Mouse (Mus musculus) megakaryocyte progenitor cell, adult 5-6 weeks (primary cell): ENCODE data around the gene Atp5l. TPM values are rescaled to one million over a fixed set of nuclear protein-coding genes. Genes with fewer than 3 reads are reported as not detected.

Experiments
- ATAC-seq: replicated peaks from 2 replicates; pipeline ENCODE4 v1.8.0; 2016; ENCODE audit warnings: mild to moderate bottlenecking, moderate TSS enrichment, inconsistent platforms; ENCODE audit not compliant: poor library complexity
- total RNA-seq, 2 experiments: library from RNA; stranded (forward) in 1 of 2; stranded (reverse) in 1 of 2; fragments of 157-497, 149-512 nt in 1 of 2; fragments of 200-1000 nt in 1 of 2; gene quantifications; 2 replicates each; pipeline versions ENCODE4 v1.2.3 to v1.2.4; 2015 to 2017

Gene Atp5l
- total RNA-seq, 2 experiments from 2014 or later, result 166 to 457 TPM

DNA sequence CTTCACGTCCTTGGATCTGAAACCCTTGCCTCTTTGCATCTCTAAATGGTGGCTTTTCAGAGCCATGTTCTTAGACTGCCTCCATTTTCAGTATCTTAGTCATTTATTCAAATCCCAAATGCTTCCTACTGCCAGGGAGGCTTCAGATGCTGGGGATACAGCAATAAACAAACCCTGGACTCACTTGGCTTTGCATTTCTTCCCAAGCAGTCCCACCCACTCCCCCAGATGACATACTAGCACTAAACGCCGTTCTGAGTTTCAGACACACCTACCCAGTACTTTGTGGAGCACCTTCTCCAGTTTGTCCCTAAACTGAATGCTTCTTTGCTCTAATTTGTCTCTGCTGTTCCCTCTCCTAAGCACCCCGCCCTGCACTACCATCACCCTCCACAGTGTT lies 23.5 kb downstream of the Atp5l start:
- ATAC-seq, result no peak

DNA sequence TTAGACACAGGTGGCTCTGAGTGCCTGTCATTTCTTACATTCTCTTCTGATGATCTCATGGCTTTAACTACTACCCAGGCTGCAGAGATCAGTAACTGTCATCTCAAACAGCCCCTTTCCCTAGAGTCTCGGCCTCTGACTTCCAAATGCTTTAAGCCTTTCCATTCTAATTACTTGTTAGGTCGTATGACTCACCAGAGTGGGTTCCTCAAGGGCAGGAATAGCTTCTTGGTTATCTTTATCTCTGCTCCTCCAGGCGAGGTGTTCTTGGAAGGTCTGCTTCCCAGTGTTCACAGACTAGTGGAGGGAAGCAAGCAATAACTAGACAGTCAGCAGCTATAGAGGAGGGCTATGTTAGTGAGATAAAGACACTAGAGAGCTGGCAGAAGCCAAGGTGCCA lies 27.9 kb downstream of the Atp5l start:
- ATAC-seq, result no peak

DNA sequence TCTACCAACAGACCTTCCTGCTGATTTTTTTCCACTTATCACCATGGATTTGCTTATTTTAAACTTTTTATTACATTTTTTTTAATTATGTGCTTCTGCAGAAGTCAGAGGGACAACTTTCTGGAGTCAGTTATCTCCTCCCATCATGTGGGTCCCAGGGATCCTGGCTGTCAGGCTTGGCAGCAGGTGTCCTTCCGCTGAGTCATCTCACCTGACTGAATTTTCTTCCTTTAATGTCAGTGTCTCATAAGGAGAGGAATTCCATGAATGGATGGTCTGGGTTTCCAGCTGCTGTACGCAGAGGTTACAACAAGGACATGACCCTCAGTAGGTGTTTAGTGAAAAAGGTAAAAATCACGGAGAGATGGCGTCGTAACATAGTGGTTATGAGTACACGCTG lies 29.3 kb downstream of the Atp5l start:
- no peak for ATAC-seq

DNA sequence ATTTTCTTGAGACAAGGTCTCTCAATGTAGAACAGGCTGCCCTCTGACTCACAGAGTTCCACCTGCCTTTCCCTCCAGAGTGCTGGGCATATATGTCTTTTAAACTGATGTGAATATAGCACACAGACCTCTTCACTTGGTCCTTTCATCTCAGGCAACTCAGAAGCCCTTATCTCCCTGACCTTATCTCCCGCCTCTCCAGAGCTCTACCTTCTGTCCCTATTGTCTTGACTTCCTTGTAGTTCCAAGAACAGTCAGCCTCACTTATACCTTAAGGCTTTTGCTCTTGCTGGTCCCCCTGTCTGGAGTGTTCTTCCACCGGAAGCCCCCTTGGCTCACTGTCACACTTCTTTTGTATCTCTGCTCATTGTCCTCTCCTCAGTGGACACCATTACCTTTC lies 30.4 kb downstream of the Atp5l start:
- no peak for ATAC-seq

DNA sequence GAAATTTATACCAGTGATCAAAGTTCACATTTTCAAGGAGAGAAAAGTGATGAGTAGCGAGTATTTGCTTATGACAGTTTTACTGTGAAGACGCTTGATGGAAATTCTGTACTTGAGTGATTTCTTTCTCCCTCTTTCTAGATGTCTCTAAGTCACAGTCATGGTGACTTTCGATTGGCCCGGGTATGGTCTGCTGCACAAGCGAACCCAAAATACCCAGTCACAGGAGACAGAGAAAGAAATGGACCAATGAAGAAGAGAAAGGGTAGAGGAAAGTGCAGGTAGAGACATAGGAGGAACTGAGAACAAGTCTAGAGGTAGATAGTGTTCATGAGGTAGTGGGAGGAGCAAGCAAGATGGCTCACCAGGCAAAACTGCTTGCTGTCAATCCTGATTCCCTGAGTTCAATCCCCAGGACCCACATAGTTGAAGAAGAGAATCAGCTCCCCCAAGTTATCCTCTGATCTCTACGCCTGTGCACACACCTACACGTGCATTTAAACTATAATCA lies 32.4 kb downstream of the Atp5l start:
- ATAC-seq, result no peak

DNA sequence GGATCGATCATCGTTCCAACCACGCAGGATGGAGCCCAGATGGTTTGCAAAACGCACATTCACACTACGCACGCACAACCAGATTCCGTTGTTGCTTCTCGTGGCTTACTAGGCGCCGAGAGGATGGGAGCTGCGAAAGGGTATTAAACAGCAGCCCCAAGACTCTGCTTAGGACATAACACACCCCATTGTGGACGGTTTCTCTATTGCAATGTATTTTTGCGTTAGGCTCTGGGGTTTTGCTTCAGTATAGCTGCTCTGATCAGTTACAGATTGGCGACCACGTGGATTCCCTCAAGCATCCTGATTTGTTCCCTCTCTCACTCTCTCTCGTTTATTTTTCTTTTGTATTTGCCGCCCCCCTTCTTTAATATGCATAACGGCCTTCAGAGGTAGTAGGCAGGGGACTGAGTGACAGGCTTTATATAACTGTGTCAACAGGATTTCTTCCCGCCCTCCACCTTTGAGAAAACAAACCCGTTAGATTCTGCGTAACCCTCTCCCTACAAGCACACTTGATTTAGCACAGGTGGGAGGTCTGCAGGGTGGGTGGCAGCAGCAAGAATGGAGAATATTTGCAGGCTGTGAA lies 37.5 kb downstream of the Atp5l start:
- 0 out of 2 replicates have a peak, but pooled peaks have one; percentile 2 for ATAC-seq

DNA sequence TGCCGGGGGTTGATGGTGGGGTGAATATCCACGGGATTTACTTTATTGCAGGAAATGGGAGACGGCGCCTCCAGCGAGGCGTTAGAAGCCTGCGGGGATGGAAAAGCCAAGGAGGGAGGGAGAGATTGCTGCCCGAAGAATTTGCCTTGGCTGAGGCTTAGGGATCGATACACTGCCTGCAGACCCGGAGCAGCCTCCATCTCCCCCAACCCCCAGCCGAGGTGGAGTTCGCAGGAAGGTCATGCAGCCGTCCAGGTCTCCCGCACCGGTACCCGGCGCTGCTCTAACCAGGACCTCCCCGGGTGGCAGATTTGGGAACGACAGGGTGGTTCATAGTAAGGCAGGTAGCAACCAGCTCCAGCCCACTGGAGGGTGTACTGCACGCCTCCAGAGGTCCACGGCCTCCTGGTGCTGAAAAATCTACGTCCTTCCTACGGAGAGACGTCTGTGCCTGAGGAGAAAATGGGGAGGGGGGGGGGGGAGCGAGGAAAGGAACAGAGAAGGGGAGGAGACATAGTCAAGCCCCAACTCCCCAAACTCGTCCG lies 38.0 kb downstream of the Atp5l start:
- ATAC-seq, result peak; percentile 43

DNA sequence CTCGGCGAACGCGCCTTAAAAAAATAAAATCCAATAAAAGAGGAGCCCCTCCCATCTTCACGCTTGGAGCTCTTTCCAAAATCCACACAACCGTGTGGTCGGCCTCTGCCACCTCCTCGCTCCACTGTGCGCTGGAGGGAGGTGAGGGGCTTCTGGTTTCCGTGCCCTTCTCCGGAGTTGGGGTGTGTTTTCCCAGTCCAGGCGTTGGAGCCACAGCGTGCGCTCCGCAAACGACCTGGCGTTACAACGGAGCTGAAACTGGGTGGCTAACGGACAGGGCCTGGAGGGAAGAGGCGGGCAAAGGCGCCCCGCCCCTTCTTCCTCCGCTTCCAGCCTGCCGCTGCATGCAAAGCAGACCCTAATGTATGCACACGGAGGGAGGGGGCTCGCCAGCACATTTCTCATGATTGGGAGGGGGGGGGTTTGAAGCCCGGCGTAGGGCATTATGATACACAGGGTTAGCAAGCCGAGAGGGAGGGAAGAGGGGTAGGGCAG lies 38.6 kb downstream of the Atp5l start:
- peak; percentile 40 for ATAC-seq

DNA sequence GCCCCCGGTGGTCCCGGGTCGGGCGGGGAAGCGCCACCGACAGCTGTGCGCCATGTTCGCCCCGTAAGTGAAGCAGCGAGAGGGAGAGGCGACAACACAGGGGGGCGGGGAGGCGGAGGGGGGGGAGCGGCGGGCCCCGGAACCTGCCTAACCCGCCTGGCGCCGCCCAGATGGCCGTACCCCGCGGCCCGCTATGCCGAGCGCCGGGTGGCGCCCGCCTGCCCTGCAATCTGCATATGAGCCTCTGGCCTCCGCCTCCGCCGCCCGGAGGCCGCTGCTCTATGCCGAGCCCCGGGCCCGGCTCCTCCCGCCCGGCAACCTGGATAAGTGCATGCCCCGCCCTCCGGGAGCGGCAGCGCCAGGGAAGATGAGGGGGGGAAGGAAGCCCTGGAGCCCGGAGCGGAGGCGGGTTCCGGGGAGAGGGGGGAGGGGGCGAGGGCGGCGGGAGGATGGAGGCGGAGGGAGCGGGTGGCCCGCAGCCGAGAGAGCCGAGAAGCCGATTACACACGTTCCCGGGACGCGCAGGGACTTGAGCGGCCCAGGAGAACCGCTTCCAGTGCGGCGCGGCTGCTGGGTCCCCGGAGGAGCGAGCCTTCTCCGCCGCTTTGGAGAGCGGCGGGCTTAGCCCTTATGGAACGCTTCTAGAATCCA lies 39.2 kb downstream of the Atp5l start, which contains the start of gene Kmt2a:
Kmt2a (minus strand) TSS at position 76 of the 651 bp plus-strand sequence.
- peak; percentile 83 for ATAC-seq

DNA sequence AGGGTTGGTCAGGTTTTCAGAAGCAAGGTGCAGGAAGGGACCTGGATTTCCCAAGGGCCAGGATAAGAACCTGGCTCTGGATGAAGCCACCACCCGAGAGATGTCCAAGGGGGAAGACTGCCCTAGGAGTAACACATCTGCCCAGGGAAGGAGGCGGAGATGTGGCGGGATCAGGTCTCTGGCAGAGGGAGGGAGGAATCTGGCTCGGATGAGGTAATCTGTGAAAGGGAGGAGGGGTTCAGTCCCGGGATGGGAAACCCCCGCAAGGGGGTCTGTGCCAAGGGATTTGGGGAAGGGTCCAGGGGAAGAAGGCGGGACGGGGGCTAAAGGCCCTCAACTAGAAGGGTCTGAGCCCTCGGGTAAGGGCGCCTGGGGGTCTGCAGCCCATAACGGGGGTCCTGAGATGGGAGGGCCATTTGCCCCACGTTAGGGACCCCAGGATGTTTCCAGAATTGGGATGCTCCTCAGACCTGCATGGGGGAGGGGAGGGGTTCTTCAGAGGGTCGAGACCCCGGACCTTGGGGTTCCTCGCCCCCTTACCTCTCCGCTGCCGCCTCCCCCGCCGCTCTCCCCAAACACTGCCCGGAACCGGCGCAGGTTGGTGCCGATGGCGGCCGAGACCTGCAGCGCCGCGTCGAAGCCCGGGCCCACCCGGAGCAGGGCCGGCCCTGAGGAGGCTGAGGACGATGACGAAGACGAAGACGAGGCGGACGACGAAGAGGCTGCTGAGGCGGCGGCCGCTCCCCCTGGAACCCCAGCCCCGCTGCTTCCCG lies 40.0 kb downstream of the Atp5l start:
- no peak for ATAC-seq

DNA sequence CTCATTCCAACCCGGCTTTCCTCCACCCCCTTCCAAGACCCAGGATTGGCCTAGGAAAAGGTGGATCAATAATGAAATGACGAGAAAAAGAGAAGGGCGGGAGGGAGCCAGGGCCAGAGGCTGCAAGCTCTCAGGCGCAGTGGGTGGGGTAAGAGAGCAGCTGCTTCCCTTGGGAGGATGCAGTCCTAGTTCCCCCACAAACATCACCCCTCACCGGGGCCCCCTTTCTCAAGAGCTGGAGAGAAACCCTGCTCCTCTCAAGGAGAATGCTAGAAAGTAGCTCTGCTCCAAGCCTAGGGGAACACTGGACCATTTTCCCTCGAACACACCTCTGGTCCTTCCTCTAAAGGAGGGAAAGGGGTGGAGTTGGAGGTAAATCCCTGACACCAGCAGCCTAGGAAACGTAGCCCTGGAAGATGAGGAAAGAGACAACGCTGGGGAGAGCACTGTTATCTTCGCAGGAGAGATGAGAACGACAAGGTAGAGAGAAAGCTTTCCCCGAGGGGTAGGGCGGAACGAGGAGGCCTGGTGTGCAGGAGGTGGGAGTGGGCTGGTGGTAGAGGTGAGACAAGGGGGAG lies 40.8 kb downstream of the Atp5l start:
- no peak for ATAC-seq

DNA sequence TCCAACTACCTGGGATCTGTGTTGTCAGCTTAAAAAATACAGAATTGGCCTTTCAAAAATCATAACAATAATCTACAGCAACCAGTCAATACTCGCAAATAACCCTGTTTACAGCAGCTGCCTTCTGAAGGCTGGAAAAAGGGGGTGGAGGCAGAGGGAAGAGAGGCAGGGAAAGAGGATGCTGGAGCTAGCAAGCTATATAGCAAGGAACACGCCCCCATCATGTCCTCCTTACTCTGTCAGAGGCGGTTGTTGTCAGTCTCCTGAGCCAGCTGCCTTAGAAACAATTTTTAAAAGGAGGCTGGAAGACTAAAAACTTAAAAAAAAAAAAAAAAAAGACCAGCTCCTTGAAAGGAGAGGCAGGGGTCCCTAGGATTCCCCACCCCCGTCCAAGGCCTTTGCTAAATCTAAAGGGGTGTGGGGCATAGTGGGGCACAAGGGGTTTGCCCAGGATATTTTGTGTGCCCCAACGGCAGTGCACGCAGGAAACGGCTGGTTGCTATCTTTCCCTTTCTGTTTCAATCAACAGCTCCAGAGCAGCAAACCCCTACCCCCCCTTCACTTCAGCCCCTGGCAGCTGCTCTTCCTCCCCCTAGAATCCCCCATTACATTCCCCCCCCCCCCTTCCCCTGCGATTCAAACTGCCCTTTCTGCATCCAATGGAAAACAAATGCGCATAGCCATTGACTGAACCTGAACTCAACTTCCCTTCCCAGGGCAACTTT lies 41.6 kb downstream of the Atp5l start:
- ATAC-seq, result no peak

DNA sequence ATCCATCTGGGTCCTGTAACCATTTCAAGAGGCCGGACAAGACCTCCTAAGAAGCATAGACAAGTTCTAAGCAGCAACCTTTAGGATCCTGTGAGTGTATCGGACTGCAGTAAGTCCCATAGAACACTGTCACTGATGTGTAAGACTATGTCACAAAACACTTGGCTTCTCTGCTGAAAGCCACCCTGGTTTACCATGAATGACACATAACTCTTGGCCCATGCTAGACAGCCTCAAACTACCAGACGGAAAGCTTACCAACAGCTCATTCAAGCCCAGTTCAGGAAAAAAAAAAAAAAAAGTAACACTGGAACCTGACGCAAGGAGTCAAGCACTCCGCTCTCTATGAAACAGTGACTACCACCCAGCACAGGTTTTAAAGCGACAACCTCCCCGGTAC lies 42.9 kb downstream of the Atp5l start:
- no peak for ATAC-seq

DNA sequence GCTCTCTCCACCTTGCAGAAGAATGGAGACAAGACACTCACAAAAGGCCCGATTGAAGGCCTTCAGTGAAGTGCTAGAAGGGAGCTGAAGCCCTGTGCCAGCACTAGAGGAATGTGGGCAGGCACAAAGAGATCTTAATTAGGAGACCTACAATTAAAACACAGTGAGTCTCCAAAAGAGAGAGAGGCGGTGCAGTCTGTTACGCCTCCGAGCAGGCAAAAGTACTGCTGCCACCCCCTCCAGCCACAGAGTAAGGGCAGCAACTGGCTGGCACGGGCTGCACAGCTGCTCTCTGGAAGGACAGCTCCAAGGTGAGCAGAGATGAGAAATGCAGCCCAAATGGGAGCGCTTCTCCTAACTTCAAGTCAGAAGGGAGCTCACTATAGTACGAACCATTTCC lies 45.1 kb downstream of the Atp5l start:
- no peak for ATAC-seq

DNA sequence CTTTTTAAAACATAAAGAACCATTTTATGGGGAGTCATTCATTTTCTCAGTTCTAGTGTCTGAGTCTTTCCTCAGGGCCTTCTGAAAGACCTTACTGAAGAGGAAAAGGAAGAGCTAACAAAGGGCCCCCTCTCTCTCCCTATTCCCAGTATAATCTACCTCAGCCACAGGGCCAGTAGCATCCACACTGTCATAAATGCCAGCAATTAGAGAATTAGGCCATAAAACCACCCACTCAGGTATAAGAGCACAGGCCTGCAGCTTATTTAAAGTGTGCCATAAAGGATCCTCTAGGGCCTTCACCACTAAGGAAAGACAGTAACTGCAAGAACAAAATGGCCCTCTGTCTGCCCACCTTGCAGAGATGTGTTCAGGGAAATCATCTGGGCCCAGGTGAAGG lies 46.3 kb downstream of the Atp5l start:
- ATAC-seq, result no peak

DNA sequence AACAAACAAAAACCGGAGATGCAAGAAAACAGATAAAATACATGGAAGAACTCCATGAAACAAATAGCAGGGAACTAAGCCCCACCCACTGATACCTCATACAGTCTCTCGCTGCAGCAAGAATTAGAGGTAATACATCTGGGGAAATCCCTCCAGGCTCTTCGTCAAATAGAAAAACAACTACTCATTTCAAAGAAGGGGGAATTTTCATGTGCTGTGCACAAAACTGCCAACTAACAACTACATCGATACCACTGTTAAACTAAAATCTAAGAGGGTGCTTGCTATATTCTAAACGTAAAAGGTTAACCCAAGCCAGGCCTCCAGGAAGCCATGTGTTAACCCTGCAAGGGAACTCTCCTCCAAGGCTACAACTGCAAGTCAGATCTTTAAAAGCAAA lies 46.9 kb downstream of the Atp5l start:
- ATAC-seq, result no peak

DNA sequence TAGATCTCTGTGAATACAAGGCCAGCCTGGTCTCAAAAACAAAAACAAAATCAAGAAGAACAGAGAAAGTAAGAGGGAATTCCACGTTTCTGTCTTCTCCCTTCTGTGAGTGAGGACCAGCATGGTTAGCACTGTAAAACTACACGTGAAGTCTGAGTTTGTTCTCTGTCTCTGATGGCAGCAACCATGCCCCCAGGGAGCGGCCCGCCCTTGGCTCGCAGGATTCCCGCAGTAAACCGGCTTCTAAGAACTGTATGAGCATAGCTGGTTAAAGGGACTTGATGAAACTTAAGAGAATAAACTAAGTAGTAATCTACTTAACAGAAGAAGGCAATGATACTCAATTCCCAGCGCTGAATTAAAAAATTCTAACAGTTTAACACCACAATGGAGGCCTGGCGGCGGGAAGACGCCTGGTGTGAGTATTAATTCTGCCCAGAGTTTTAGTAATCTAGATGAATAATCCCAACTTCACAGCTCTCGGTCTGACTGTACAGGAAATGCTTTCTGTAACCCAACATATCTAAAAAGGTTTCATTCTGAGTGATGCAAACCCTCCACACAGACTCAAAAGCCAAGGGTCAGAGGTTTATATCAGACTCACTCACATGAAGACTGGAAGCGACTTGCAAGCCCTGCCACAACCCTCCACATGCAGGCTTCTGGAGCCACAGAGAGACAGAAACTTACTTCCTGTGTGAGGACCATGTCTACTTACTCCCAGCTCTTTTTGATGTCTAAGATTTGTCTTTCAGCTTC lies 52.0 kb downstream of the Atp5l start:
- no peak for ATAC-seq

DNA sequence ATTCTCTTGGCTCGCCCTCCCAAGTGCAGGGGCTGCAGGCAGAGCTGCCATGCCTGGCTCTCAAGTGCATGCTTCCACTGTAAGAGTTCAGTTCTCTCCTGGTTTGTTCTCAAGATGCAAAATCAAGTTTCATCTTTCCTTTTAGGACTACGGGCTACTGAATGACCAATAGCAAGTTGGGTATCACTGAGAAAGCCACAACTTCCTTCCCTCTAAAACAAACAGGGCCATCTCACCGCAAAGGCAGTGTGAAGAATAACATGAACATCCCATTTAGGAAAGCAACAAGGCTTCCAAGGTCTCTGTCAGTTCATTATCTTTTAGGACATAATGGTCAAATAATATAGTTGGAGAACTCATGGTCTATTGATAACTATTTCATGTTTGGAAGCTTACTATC lies 52.9 kb downstream of the Atp5l start:
- ATAC-seq, result 0 out of 2 replicates have a peak, but pooled peaks have one; percentile 17

DNA sequence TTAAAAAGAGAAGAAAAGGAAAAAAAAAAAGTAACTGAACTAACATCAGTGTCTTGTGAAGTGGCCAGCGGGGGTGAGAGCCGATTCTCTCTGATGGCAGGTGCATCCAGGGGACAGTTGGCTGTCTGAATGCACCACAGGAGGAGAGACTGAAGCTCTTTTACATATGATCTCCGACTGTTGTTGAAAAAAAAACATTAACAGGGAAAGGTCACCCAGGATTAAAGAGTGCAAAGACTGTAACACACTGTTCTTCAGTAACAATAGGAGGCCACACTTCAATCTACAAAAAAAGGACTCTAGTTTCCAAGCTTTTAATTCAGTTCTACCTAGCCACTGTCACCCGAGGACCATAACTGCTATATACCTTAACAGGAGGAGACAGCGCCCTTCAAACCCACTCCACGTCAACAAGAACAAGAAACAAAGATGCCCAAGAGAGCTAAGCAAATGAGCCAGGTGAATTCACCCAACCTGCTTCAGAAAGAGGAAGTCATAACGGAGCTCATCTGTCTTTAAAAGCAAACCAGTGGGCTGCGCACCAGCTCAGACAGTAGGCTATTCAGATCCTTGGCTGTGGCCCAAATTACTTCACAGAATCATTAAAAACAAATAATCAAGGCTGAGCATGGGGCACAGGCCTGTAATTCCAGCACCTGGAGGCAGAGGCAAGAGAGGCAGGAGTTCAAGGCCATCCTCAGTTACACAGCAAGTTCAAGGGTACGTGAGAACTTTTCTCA lies 53.9 kb downstream of the Atp5l start:
- ATAC-seq, result no peak
